Mouse (Mus musculus): ENCODE results near the gene Cyfip2. TPM values are rescaled to one million over a fixed set of nuclear protein-coding genes. Genes with fewer than 3 reads are reported as not detected.

The Cyfip2 gene
- polyA plus RNA-seq, 1 experiment from 2014 or later: 8.6 TPM

DNA sequence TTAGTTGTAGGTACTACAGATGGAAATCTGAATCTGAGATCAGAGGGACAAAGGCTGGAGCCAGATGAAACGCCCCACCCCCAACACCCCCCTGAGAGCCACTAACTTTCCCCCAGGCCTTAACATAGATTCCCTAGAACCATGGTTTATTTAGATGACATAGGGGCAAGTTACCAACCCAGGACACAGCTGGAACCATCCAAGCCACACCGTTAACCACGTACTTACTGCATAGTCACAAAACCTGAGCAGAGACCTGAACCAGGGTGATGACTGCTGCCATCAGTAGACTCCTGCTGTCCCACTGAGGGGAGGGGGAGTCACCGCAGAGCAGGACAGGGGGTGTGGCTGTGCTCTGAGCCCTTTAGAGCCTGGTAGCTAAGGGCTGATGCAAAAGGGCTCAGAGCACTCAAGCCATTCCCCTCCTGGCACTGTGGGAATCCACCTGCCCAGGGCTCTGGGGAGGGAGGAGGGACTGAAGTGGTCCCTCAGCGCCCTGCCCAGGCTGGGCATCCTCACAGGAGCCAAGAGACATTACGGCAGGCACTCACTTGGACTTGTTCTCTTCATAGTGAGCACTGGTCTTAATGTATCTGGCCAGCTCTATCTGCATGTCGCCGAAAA lies 40.5 kb downstream of the Cyfip2 start:
- H3K9ac ChIP-seq (ENCODE audit: low read length): no peak overlapping the region
- no peaks in the 10 kb centered on the region for H3K9me3 ChIP-seq (ENCODE audit: control insufficient read depth, low read length)
- H3K27me3 ChIP-seq (ENCODE audit: control insufficient read depth, insufficient read depth, low read depth, low read length): no peaks in the 10 kb centered on the region
- no peak for ATAC-seq (ENCODE audit: low read depth)
- H3K36me3 ChIP-seq (ENCODE audit: control insufficient read depth, insufficient read depth, low read length): no peaks in the 10 kb centered on the region
- WGBS: 71% methylated on average over 8 of the region's 8 CpGs
- no peak overlapping the region for H3K4me2 ChIP-seq (ENCODE audit: low read depth, low read length)
- H3K27ac ChIP-seq (ENCODE audit: low read length): no peak overlapping the region
- no peak overlapping the region for H3K4me3 ChIP-seq (ENCODE audit: low read length)
- H3K4me1 ChIP-seq (replicated peaks; ENCODE audit: control insufficient read depth, insufficient read depth, low read length): no peaks in the 10 kb centered on the region

DNA sequence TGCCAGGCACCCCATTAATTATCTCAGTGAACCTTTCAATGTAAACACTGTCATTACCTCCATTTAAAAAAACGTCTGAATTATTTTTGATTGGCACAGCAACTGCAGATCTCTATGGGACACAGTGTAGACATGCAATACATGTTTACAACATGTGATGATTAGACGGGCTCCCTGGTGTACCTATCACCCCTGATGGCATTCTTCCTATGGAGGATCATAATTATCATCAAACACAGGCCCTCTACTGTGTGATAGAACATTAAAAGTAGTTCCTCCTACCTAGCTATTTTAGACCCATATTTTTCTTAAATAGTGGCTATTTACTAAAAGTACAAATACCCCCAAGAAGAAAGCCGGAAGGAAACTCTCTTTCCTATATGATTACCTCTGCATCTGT lies 42.8 kb downstream of the Cyfip2 start:
- Histone ChIP-seq H3K4me2 (ENCODE audit: low read depth, low read length) (no peak overlapping the region), H3K4me1 (replicated peaks; ENCODE audit: control insufficient read depth, insufficient read depth, low read length) (no peaks in the 10 kb centered on the region), H3K4me3 (ENCODE audit: low read length) (no peak overlapping the region), H3K27ac (ENCODE audit: low read length) (no peak overlapping the region), H3K36me3 (ENCODE audit: control insufficient read depth, insufficient read depth, low read length) (no peaks in the 10 kb centered on the region), H3K9me3 (ENCODE audit: control insufficient read depth, low read length) (no peaks in the 10 kb centered on the region), H3K27me3 (ENCODE audit: control insufficient read depth, insufficient read depth, low read depth, low read length) (no peaks in the 10 kb centered on the region), H3K9ac (ENCODE audit: low read length) (no peak overlapping the region)
- no peak for ATAC-seq (ENCODE audit: low read depth)
- WGBS: 49% methylated on average over 3 of the region's 3 CpGs

- H3K9me3 ChIP-seq (ENCODE audit: control insufficient read depth, low read length): no peaks in the 10 kb centered on the region
- no peak overlapping the region for H3K27ac ChIP-seq (ENCODE audit: low read length)
- 0 out of 2 replicates have a peak, but pooled peaks cover 2% of the 10 kb centered on the region for H3K4me1 ChIP-seq (replicated peaks; ENCODE audit: control insufficient read depth, insufficient read depth, low read length)
- H3K4me3 ChIP-seq (ENCODE audit: low read length): no peak overlapping the region
- WGBS: 52% methylated on average over 9 of the region's 9 CpGs
- ATAC-seq (ENCODE audit: low read depth): no peak
- H3K27me3 ChIP-seq (ENCODE audit: control insufficient read depth, insufficient read depth, low read depth, low read length): no peaks in the 10 kb centered on the region
- no peak overlapping the region for H3K4me2 ChIP-seq (ENCODE audit: low read depth, low read length)
- H3K36me3 ChIP-seq (ENCODE audit: control insufficient read depth, insufficient read depth, low read length): no peaks in the 10 kb centered on the region
- H3K9ac ChIP-seq (ENCODE audit: low read length): no peak overlapping the region
These were observed 43.3 kb downstream of the Cyfip2 start for GRCm38 (mm10) chr11:46269391-46269790.

GRCm38 (mm10) chr11:46268991-46269390 lies 43.7 kb downstream of the Cyfip2 start:
- ATAC-seq (ENCODE audit: low read depth): no peak
- H3K27me3 ChIP-seq (ENCODE audit: control insufficient read depth, insufficient read depth, low read depth, low read length): no peaks in the 10 kb centered on the region
- H3K4me2 ChIP-seq (ENCODE audit: low read depth, low read length): no peak overlapping the region
- H3K9me3 ChIP-seq (ENCODE audit: control insufficient read depth, low read length): no peaks in the 10 kb centered on the region
- 0 out of 2 replicates have a peak, but pooled peaks cover 2% of the 10 kb centered on the region for H3K4me1 ChIP-seq (replicated peaks; ENCODE audit: control insufficient read depth, insufficient read depth, low read length)
- H3K36me3 ChIP-seq (ENCODE audit: control insufficient read depth, insufficient read depth, low read length): no peaks in the 10 kb centered on the region
- H3K27ac ChIP-seq (ENCODE audit: low read length): no peak overlapping the region
- whole genome bisulfite sequencing: 28% methylated on average over 7 of the region's 7 CpGs
- no peak overlapping the region for H3K9ac ChIP-seq (ENCODE audit: low read length)
- no peak overlapping the region for H3K4me3 ChIP-seq (ENCODE audit: low read length)

GRCm38 (mm10) chr11:46265031-46265786 lies 47.5 kb downstream of the Cyfip2 start:
- Histone ChIP-seq H3K27ac (ENCODE audit: low read length) (no peak overlapping the region), H3K4me1 (replicated peaks; ENCODE audit: control insufficient read depth, insufficient read depth, low read length) (0 out of 2 replicates have a peak, but pooled peaks cover 2% of the 10 kb centered on the region), H3K27me3 (ENCODE audit: control insufficient read depth, insufficient read depth, low read depth, low read length) (no peaks in the 10 kb centered on the region), H3K9me3 (ENCODE audit: control insufficient read depth, low read length) (no peaks in the 10 kb centered on the region), H3K9ac (ENCODE audit: low read length) (no peak overlapping the region), H3K4me2 (ENCODE audit: low read depth, low read length) (no peak overlapping the region), H3K4me3 (ENCODE audit: low read length) (no peak overlapping the region), H3K36me3 (ENCODE audit: control insufficient read depth, insufficient read depth, low read length) (no peaks in the 10 kb centered on the region)
- ATAC-seq (ENCODE audit: low read depth): peak; percentile 21; the same call in 1 of the 2 replicates
- 62% methylated on average over 11 of the region's 11 CpGs for WGBS

DNA sequence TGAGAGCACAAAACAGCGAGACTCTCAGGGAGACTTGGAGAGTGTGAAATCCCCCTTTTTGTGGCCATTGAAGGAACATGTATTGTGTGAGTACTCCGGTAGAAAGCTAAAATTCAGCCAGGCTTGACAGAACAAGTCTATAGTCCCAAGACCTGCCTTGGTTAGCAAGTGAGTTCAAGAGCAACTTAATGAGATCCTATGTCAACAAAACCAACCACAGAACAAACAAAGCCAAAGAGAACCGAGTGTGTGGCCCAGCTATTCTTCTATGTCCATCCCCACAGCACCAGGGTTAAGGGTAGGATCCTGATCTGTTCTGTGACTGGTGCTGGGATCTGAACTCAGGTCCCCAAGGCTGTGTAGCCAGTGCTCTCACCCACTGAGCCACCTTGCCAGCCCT lies 48.1 kb downstream of the Cyfip2 start:
- no peak overlapping the region for H3K27ac ChIP-seq (ENCODE audit: low read length)

GRCm38 (mm10) chr11:46263291-46263690 lies 49.4 kb downstream of the Cyfip2 start:
- Histone ChIP-seq H3K4me2 (ENCODE audit: low read depth, low read length) (no peak overlapping the region), H3K4me1 (replicated peaks; ENCODE audit: control insufficient read depth, insufficient read depth, low read length) (0 out of 2 replicates have a peak, but pooled peaks cover 2% of the 10 kb centered on the region), H3K27ac (ENCODE audit: low read length) (no peak overlapping the region), H3K9ac (ENCODE audit: low read length) (no peak overlapping the region), H3K9me3 (ENCODE audit: control insufficient read depth, low read length) (no peaks in the 10 kb centered on the region), H3K4me3 (ENCODE audit: low read length) (no peak overlapping the region), H3K27me3 (ENCODE audit: control insufficient read depth, insufficient read depth, low read depth, low read length) (no peaks in the 10 kb centered on the region), H3K36me3 (ENCODE audit: control insufficient read depth, insufficient read depth, low read length) (no peaks in the 10 kb centered on the region)
- WGBS: 86% methylated on average over 11 of the region's 11 CpGs
- no peak for ATAC-seq (ENCODE audit: low read depth)

More for the DNA sequence above, 48.1 kb downstream of the Cyfip2 start:
- Histone ChIP-seq H3K9me3 (ENCODE audit: control insufficient read depth, low read length) (no peaks in the 10 kb centered on the region), H3K27me3 (ENCODE audit: control insufficient read depth, insufficient read depth, low read depth, low read length) (no peaks in the 10 kb centered on the region), H3K4me2 (ENCODE audit: low read depth, low read length) (no peak overlapping the region), H3K4me3 (ENCODE audit: low read length) (no peak overlapping the region), H3K9ac (ENCODE audit: low read length) (no peak overlapping the region), H3K36me3 (ENCODE audit: control insufficient read depth, insufficient read depth, low read length) (no peaks in the 10 kb centered on the region), H3K4me1 (replicated peaks; ENCODE audit: control insufficient read depth, insufficient read depth, low read length) (0 out of 2 replicates have a peak, but pooled peaks cover 2% of the 10 kb centered on the region)
- 45% methylated on average over 3 of the region's 3 CpGs for WGBS
- ATAC-seq (ENCODE audit: low read depth): peak; percentile 53

- no peak overlapping the region for H3K27ac ChIP-seq (ENCODE audit: low read length)
- 0 out of 2 replicates have a peak, but pooled peaks cover 2% of the 10 kb centered on the region for H3K4me1 ChIP-seq (replicated peaks; ENCODE audit: control insufficient read depth, insufficient read depth, low read length)
- WGBS: 48% methylated on average over 3 of the region's 3 CpGs
- H3K4me2 ChIP-seq (ENCODE audit: low read depth, low read length): no peak overlapping the region
- H3K36me3 ChIP-seq (ENCODE audit: control insufficient read depth, insufficient read depth, low read length): no peaks in the 10 kb centered on the region
- no peaks in the 10 kb centered on the region for H3K9me3 ChIP-seq (ENCODE audit: control insufficient read depth, low read length)
- no peak for ATAC-seq (ENCODE audit: low read depth)
- H3K4me3 ChIP-seq (ENCODE audit: low read length): no peak overlapping the region
- no peaks in the 10 kb centered on the region for H3K27me3 ChIP-seq (ENCODE audit: control insufficient read depth, insufficient read depth, low read depth, low read length)
- no peak overlapping the region for H3K9ac ChIP-seq (ENCODE audit: low read length)
These were observed 49.8 kb downstream of the Cyfip2 start for GRCm38 (mm10) chr11:46262854-46263253.

DNA sequence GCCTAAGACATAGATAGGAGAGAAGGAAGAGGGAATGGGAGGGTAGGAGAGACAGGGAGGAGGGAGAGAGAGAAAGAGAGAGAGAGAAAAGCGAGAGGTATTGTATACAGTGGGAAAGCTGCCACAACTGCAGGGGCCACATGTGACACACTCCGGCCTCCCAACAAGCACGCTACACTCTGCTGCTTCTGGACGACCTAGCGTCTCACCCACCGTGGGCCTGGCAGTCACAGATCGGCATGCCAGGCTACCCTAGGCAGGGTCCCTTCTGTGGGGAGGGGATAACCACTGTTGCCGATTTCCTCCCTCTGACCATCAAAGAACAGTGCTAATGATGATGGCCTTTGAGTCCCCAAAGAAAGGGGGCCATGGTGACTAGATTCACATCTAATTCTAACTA lies 53.9 kb downstream of the Cyfip2 start:
- Histone ChIP-seq H3K9ac (ENCODE audit: low read length) (no peak overlapping the region), H3K36me3 (ENCODE audit: control insufficient read depth, insufficient read depth, low read length) (no peaks in the 10 kb centered on the region), H3K4me2 (ENCODE audit: low read depth, low read length) (no peak overlapping the region), H3K4me3 (ENCODE audit: low read length) (no peak overlapping the region), H3K27ac (ENCODE audit: low read length) (no peak overlapping the region), H3K9me3 (ENCODE audit: control insufficient read depth, low read length) (no peaks in the 10 kb centered on the region), H3K27me3 (ENCODE audit: control insufficient read depth, insufficient read depth, low read depth, low read length) (no peaks in the 10 kb centered on the region), H3K4me1 (replicated peaks; ENCODE audit: control insufficient read depth, insufficient read depth, low read length) (no peaks in the 10 kb centered on the region)
- ATAC-seq (ENCODE audit: low read depth): no peak
- WGBS: 91% methylated on average over 8 of the region's 8 CpGs
